Mouse (Mus musculus) liver, postnatal 0 days (tissue): ENCODE results near the gene Ssc4d. TPM values are rescaled to one million over a fixed set of nuclear protein-coding genes. Genes with fewer than 3 reads are reported as not detected.

Experiments
- ATAC-seq: fragments of 200-750 bp; cut with Nextera tagmentation; 2 replicates; pipeline ENCODE4 v1.8.0; 2017; ENCODE audit warnings: mild to moderate bottlenecking, moderate library complexity
- DNase-seq: peaks from one replicate; pipeline ENCODE4 v3.0.0-alpha.2; 2016
- H3K27ac ChIP-seq: fragments of 300-500 bp; sonication (generic); 2 replicates; pipeline ENCODE4 v1.5.1; 2014; ENCODE audit warnings: antibody characterized with exemption, moderate library complexity, mild to moderate bottlenecking, low read depth
- H3K27me3 ChIP-seq: fragments of 300-500 bp; sonication (generic); 2 replicates; pipeline ENCODE4 v1.6.1; 2014; ENCODE audit warnings: low read length, control low read depth, mixed read lengths; ENCODE audit not compliant: insufficient read depth
- H3K36me3 ChIP-seq: fragments of 300-500 bp; sonication (generic); replicated peaks from 2 replicates; pipeline ENCODE4 v1.6.1; 2014; ENCODE audit warnings: mild to moderate bottlenecking, control low read depth, low read length, moderate library complexity, mixed read lengths; ENCODE audit not compliant: insufficient read depth
- H3K4me1 ChIP-seq: fragments of 300-500 bp; sonication (generic); 2 replicates; pipeline ENCODE4 v1.6.1; 2014; ENCODE audit warnings: antibody characterized with exemption, mild to moderate bottlenecking, control low read depth; ENCODE audit not compliant: insufficient read depth
- H3K4me2 ChIP-seq: fragments of 300-500 bp; sonication (generic); 2 replicates; pipeline ENCODE4 v1.6.1; 2014; ENCODE audit warnings: low read depth, mild to moderate bottlenecking, low read length, moderate library complexity, mixed read lengths
- H3K4me3 ChIP-seq: fragments of 300-500 bp; sonication (generic); 2 replicates; pipeline ENCODE4 v1.5.1; 2014; ENCODE audit warnings: low read depth, low read length
- H3K9ac ChIP-seq: fragments of 300-500 bp; sonication (generic); replicated peaks from 2 replicates; pipeline ENCODE4 v1.6.1; 2014; ENCODE audit warnings: mild to moderate bottlenecking, moderate library complexity
- H3K9me3 ChIP-seq: fragments of 300-500 bp; sonication (generic); 2 replicates; pipeline ENCODE4 v1.6.1; 2016; ENCODE audit warnings: mild to moderate bottlenecking, control low read depth, low read length, mixed read lengths
- CTCF ChIP-seq: sonication (generic); IDR thresholded peaks from 2 replicates; pipeline ENCODE4 v1.5.1; 2016; ENCODE audit warnings: antibody characterized with exemption, low read depth
- EP300 ChIP-seq: IDR thresholded peaks from 2 replicates; pipeline ENCODE4 v1.6.1; 2016; ENCODE audit warnings: antibody characterized with exemption, low read depth, mild to moderate bottlenecking
- WGBS: fragments of 180-500 bp; shearing (Covaris S2); extraction: QIAGEN DNeasy Blood & Tissue Kit; methylation state at CpG from one replicate; pipeline ENCODE4 v1.1.7; 2014; ENCODE audit not compliant: insufficient replicate concordance; 5-methylcytosine and 5-hydroxymethylcytosine counted together
- polyA plus RNA-seq: library from polyadenylated mRNA; unstranded; fragments of >200 nt; fragmentation: Nextera tagmentation; extraction: Ambion mirVana; gene quantifications from 2 replicates; pipeline ENCODE4 v1.2.1, GENCODE M21; 2015

The Ssc4d gene
- polyA plus RNA-seq, 1 experiment from 2014 or later = 1.7 TPM

DNA sequence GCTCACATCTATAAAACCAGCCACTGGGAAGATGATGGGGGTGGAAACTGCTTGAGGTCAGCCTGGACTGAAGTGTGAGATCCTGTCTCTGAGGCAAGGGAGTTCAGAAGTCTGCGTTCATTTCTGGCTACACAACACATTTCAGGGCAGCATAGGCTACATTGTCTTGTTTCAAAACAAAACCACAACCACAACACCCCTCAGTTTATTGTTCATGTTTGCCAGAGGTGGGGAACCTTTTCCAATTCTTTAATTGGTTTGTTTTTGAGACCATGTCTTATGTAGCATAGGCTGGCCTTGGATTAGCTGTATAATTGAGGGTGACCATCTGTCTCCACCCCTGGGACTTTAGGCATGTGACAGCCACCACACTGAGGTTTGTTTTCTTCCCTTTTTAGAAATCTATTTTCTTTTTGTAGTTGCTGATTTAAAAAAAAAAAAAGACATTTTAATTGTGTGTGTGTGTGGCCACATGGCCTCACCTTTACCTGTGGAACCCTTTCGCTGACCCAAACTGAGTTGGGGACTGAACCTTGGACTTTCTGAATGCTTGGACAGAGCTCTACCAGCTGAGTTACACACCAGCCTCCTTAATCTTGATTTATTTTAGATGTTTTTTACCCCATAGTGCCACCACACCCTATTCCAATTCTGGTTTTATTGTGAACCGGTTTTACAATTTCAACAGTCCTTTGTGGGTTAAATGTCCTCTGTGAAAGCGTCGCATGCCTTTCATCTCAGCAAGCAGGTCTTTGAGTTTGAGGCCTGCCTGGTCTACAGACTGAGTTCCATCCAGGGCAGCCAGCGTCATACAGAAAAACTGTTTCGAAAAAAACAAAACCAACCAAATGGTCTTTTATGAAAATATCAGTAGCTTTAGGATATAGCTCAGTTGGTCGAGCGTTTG is 17.8 kb downstream of the Ssc4d start:
- no peaks in the 10 kb centered on the region for H3K27me3 ChIP-seq
- H3K4me3 ChIP-seq = no peak overlapping the region
- peak overlapping the region; percentile 23 for H3K9ac ChIP-seq
- H3K9me3 ChIP-seq = no peaks in the 10 kb centered on the region
- ATAC-seq (no peak), DNase-seq (no peak)
- peaks cover 41% of the 10 kb centered on the region for H3K4me1 ChIP-seq
- TF ChIP-seq EP300 = no peak
- TF ChIP-seq CTCF = no peak
- no peaks in the 10 kb centered on the region for H3K36me3 ChIP-seq
- peak overlapping the region; percentile 63 for H3K4me2 ChIP-seq
- 74% methylated on average over 9 of the region's 9 CpGs for WGBS
- peak overlapping the region; percentile 86 for H3K27ac ChIP-seq

DNA sequence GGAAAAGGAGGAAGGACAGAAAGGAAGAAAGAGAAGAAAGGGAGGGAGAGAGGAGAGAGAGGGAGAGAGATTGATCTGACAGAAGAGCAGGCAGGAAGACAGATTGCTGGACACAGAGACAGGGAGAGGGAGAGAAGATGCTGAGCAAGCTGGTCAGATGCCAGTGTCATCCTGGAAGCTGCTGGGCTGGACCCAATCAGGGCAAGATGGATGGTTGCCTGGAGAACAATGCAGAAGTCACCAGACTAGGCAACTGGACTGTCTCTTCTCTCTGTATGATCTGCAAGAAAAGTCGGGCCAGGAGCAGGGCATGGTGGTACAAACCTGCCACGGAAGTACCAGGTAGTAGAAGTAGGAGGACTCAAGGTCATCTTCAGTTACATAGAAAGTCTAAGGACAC is 21.5 kb downstream of the Ssc4d start:
- no peak for ATAC-seq
- TF ChIP-seq CTCF = no peak
- no peak for TF ChIP-seq EP300
- DNase-seq = no peak
- H3K36me3 ChIP-seq = no peaks in the 10 kb centered on the region
- H3K4me2 ChIP-seq = no peak overlapping the region
- WGBS = 84% methylated on average over 2 of the region's 2 CpGs
- no peaks in the 10 kb centered on the region for H3K9me3 ChIP-seq
- H3K4me3 ChIP-seq = no peak overlapping the region
- H3K27ac ChIP-seq = no peak overlapping the region
- H3K4me1 ChIP-seq = peaks cover 29% of the 10 kb centered on the region
- H3K27me3 ChIP-seq = no peaks in the 10 kb centered on the region
- H3K9ac ChIP-seq = no peak overlapping the region

DNA sequence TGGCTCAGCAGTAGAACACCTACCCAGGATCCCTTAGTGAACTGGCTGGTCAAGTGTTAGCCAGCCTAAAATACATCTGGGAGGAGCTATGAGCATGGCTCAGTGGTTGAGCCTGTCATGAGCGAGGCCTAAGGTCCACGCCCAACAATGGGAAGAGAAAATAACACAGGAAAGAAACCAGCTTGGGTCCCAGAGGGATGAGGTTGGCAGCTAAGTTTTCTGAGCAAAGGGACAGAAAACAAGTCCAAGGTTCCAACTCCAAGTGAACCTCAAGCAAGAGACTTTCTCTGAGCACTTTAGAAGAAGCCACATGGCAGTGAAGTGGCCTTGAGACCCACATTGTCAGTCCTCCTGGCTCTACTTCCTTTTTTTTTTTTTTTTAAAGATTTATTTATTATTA is 22.7 kb downstream of the Ssc4d start:
- 89% methylated on average over 2 of the region's 2 CpGs for WGBS
- H3K36me3 ChIP-seq = no peaks in the 10 kb centered on the region
- peak overlapping the region; percentile 35; the same call in 1 of the 2 replicates for H3K4me2 ChIP-seq
- H3K4me3 ChIP-seq = no peak overlapping the region
- DNase-seq (no peak), ATAC-seq (no peak)
- H3K27me3 ChIP-seq = no peaks in the 10 kb centered on the region
- H3K9me3 ChIP-seq = no peaks in the 10 kb centered on the region
- H3K27ac ChIP-seq = peak overlapping the region; percentile 55; the same call in 1 of the 2 replicates
- TF ChIP-seq EP300 (no peak), CTCF (no peak)
- H3K4me1 ChIP-seq = peaks cover 21% of the 10 kb centered on the region
- no peak overlapping the region for H3K9ac ChIP-seq

DNA sequence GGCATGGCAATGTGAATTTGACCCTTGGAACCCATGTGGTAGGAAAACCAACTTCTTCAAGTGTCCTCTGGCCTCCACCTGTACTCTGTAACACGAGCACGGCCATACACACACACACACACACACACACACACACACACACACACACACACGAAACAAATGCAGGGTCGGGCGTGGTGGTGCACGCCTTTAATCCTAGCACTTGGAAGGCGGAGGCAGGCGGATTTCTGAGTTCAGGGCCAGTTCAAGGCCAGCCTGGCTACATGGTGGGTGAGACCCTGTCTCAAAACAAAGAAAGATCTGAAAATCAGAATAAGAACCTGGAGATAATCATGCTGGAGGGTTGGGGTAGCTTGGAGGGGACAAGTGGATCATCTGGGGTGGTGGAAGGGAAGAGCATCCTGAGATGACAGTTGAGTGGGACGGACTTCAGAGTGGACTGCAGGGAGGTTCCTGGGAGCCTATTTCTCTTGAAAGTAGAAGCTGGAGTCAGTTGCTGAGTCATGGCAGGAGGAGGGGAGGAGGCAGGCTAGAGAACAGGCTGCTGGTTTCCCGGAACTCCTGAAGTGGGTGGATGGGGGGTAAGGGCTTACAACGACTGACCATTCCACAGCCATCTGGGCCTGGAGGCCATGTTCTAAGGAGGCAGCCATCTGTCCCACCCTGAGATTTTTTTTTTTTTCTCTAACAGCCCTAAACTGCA is 23.5 kb downstream of the Ssc4d start:
- peak; percentile 73 for ATAC-seq
- no peaks in the 10 kb centered on the region for H3K27me3 ChIP-seq
- no peak overlapping the region for H3K4me3 ChIP-seq
- H3K9ac ChIP-seq = no peak overlapping the region
- no peaks in the 10 kb centered on the region for H3K9me3 ChIP-seq
- H3K4me2 ChIP-seq = peak overlapping the region; percentile 35
- peaks cover 15% of the 10 kb centered on the region for H3K4me1 ChIP-seq
- DNase-seq = peak; percentile 55
- TF ChIP-seq EP300 (no peak), CTCF (no peak)
- peak overlapping the region; percentile 55; the same call in 1 of the 2 replicates for H3K27ac ChIP-seq
- H3K36me3 ChIP-seq = no peaks in the 10 kb centered on the region
- WGBS = 60% methylated on average over 11 of the region's 11 CpGs

DNA sequence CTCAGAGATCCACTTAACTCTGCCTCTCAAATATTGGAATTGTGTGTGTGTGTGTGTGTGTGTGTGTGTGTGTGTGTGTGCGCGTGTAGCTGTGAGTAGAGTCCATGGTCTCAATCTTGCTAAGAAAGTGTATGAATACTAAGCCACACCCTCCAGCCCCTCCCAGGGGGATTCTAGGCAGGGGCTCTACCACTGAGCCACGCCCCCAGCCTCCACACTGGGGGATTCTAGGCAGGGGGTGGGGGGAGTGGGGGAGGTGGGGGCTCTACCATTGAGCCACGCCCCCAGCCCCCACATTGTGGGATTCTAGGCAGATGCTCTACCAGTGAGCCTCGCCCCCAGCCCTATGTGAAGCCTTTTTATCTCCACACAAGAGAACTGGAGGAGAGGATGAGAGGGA is 27.7 kb downstream of the Ssc4d start:
- no peak overlapping the region for H3K4me2 ChIP-seq
- ATAC-seq = no peak

DNA sequence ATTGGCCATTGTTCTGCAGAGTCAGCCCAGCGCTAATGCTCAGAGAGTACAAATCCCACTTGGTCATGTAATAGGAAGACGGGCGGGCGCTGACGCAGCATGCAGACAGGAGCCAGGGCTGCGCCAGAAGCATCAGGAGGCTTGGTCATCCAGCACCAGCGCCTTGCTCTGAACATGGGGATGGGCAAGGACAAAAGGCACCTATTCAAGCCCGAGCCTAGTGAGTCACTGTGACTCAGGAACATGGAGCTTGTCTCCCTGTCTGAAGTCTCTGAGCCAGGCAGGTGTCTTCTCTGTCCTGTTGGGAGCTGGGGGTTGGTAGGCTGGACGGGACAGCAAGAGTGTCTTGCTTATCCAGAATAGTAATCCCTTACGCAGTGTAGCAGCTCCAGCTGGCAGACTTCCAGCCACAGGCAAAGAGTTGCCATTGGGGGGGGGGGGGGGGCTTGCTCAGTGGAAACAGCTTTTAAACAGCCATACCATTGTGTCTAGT is 28.4 kb downstream of the Ssc4d start:
- Histone ChIP-seq H3K9me3 (no peaks in the 10 kb centered on the region), H3K4me1 (peaks cover 7% of the 10 kb centered on the region), H3K4me3 (no peak overlapping the region), H3K27ac (no peak overlapping the region), H3K9ac (no peak overlapping the region), H3K27me3 (no peaks in the 10 kb centered on the region), H3K4me2 (no peak overlapping the region), H3K36me3 (no peaks in the 10 kb centered on the region)
- WGBS = 72% methylated on average over 10 of the region's 10 CpGs
- DNase-seq (no peak), ATAC-seq (no peak; the same call in 1 of the 2 replicates)
- TF ChIP-seq CTCF (no peak), EP300 (no peak)

More for the DNA sequence above, 27.7 kb downstream of the Ssc4d start:
- Histone ChIP-seq H3K4me1 (peaks cover 13% of the 10 kb centered on the region), H3K27ac (no peak overlapping the region), H3K36me3 (no peaks in the 10 kb centered on the region), H3K27me3 (no peaks in the 10 kb centered on the region), H3K4me3 (no peak overlapping the region), H3K9ac (no peak overlapping the region), H3K9me3 (no peaks in the 10 kb centered on the region)
- no peak for DNase-seq
- no peak for TF ChIP-seq CTCF
- TF ChIP-seq EP300 = no peak
- WGBS = 85% methylated on average over 5 of the region's 5 CpGs
